Mouse (Mus musculus): ENCODE data around the gene Mansc4. TPM values are rescaled to one million over a fixed set of nuclear protein-coding genes. Genes with fewer than 3 reads are reported as not detected.

Gene Mansc4
- polyA plus RNA-seq, 1 experiment: 0.10 TPM

DNA sequence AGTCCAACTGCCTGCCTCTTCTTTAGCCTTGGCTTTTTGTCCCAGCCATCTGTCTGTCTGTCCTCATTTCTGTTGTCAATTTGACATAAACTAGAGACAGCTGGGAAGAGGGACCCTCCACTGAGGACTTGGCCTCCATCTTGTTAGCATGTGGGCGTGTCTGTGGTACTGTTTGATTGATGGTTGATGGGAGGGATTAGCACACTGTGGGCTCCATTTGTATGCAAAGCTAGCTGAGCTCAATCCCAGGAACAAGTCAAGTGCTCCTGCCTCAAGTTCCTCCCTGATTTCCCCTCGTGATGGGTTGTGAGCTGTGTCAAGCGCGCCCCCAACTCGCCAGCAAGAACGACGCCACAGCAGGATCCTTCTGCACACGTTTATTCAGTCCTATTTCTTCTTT is 10.0 kb downstream of the Mansc4 start:
- Histone ChIP-seq H3K79me2 (ENCODE audit: control insufficient read depth, insufficient read depth) (no peaks in the 10 kb centered on the region), H3K27me3 (ENCODE audit: control insufficient read depth, insufficient read depth, insufficient read length) (no peaks in the 10 kb centered on the region), H3K36me3 (ENCODE audit: control insufficient read depth, insufficient read depth) (no peaks in the 10 kb centered on the region), H3K4me3 (no peak overlapping the region), H3ac (ENCODE audit: control insufficient read depth, insufficient read length) (no peak overlapping the region), H3K4me2 (ENCODE audit: low read depth) (no peak overlapping the region)
- TF ChIP-seq REST (IDR thresholded peaks at IDR 0.05; ENCODE audit: insufficient read depth, insufficient read length) (no peak), E2F4 (IDR thresholded peaks at IDR 0.05; ENCODE audit: insufficient read depth) (no peak), MAX (IDR thresholded peaks at IDR 0.05; ENCODE audit: low read depth) (no peak), USF1 (IDR thresholded peaks at IDR 0.05; ENCODE audit: low read depth) (no peak)

DNA sequence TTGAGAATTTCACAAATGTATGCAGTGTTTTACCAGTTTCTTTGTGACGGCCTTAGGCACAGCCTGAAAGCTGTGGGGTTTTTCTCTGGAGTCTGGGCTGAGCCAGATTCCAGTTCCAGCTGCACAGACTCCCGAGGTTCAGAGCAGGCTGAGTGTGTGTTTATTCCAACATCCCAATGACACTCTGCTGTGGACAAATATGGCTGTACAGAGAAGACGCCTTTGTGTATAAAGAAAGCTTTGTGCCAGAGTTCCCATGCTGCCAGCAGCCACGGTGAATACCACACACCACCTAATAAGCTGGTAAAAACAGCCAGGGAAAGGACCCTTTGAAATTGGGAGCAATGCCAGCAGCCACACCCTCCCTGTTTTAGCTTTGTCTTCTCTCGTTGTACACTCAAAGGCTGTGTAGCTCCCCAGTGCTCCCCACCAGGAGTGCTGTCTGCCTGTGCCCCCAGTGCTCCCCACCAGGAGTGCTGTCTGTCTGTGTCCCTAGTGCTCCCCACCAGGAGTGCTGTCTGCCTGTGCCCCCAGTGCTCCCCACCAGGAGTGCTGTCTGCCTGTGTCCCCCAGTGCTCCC is 10.9 kb downstream of the Mansc4 start:
- Histone ChIP-seq H3K4me2 (ENCODE audit: low read depth) (no peak overlapping the region), H3K4me3 (no peak overlapping the region), H3ac (ENCODE audit: control insufficient read depth, insufficient read length) (no peak overlapping the region), H3K27me3 (ENCODE audit: control insufficient read depth, insufficient read depth, insufficient read length) (no peaks in the 10 kb centered on the region), H3K36me3 (ENCODE audit: control insufficient read depth, insufficient read depth) (peaks cover 4% of the 10 kb centered on the region), H3K79me2 (ENCODE audit: control insufficient read depth, insufficient read depth) (no peaks in the 10 kb centered on the region)
- TF ChIP-seq SRF (IDR thresholded peaks at IDR 0.05; ENCODE audit: control insufficient read depth, insufficient read length, low read depth) (no peak), POLR2AphosphoS2 (IDR thresholded peaks at IDR 0.05; ENCODE audit: insufficient read length, low read depth) (no peak), MAX (IDR thresholded peaks at IDR 0.05; ENCODE audit: low read depth) (no peak), CEBPB (IDR thresholded peaks at IDR 0.05; ENCODE audit: insufficient read depth, poor library complexity, severe bottlenecking) (no peak), MYOG (IDR thresholded peaks at IDR 0.05; ENCODE audit: control insufficient read depth in 1 of 3, insufficient read depth in 1 of 3, insufficient read length in 2 of 3, low read depth in 2 of 3) (no peak), E2F4 (IDR thresholded peaks at IDR 0.05; ENCODE audit: insufficient read depth) (no peak), POLR2A (IDR thresholded peaks at IDR 0.05; ENCODE audit: insufficient read length, low read depth) (no peak), MYOD1 (IDR thresholded peaks at IDR 0.05; ENCODE audit: control insufficient read depth in 1 of 3, insufficient read length in 2 of 3, low read depth in 2 of 3) (no peak), REST (IDR thresholded peaks at IDR 0.05; ENCODE audit: insufficient read depth, insufficient read length) (no peak), TCF12 (IDR thresholded peaks at IDR 0.05; ENCODE audit: insufficient read depth, poor library complexity, severe bottlenecking) (no peak), USF1 (IDR thresholded peaks at IDR 0.05; ENCODE audit: low read depth) (no peak), TCF3 (IDR thresholded peaks at IDR 0.05; ENCODE audit: insufficient read length, low read depth) (no peak)

DNA sequence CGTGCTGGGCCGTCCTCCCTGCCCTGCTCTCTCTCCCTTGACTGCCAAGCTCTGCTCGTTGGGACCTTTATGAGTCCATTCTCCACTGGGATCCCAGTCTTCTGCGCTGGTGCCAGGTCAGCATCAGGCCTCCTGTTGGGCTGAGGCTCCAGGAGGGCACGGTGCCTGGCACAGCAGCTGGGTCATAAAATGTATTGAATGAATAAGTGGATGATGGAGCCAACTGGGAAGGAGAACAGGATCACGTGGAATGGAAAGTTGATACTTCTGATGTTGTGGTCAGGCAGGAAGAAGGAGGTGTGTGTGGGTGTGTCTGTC is 21.9 kb downstream of the Mansc4 start:
- TF ChIP-seq POLR2AphosphoS2 (IDR thresholded peaks at IDR 0.05; ENCODE audit: insufficient read length, low read depth): no peak
- TF ChIP-seq MYOG (IDR thresholded peaks at IDR 0.05; ENCODE audit: control insufficient read depth in 1 of 3, insufficient read depth in 1 of 3, insufficient read length in 2 of 3, low read depth in 2 of 3): no peak
- TF ChIP-seq TCF12 (IDR thresholded peaks at IDR 0.05; ENCODE audit: insufficient read depth, poor library complexity, severe bottlenecking): no peak
- no peak overlapping the region for H3ac ChIP-seq (ENCODE audit: control insufficient read depth, insufficient read length)
- peaks cover 23% of the 10 kb centered on the region for H3K36me3 ChIP-seq (ENCODE audit: control insufficient read depth, insufficient read depth)
- H3K4me3 ChIP-seq: no peak overlapping the region
- H3K27me3 ChIP-seq (ENCODE audit: control insufficient read depth, insufficient read depth, insufficient read length): no peaks in the 10 kb centered on the region
- no peak overlapping the region for H3K4me2 ChIP-seq (ENCODE audit: low read depth)
- H3K79me2 ChIP-seq (ENCODE audit: control insufficient read depth, insufficient read depth): no peaks in the 10 kb centered on the region

DNA sequence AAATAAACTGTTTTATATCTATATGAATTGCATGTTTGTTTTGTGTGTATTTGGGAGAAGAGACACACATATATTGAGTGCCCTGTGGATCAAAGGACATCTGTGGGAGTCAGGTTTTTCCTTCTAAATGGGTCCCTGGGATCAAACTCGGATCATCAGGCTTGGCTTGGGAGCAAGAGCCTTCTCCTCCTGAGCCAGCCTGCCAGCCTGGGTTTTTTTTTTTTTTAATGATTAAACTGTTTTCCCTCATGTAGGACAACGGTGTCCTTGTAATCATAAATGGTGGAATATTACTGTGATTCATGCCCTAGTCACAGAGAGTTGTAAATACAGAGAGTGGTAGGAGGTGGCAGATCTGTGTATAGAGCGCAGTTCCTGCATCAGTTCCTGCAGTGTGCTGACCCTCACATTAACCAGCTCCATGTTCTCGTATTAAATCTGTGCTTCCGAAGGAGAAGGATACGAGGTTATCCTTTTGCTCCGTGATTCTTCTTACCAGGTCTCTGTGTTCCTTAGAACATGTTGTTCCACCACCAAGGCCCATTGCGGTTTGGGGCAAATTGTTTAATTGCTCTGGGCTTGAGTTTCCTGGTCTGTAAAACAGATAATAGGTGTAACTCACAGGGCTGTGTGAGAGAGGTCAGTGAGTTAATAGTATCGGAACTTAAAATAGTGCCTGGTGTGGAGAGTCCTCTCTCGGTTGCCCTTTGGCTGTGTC is 22.4 kb downstream of the Mansc4 start:
- H3ac ChIP-seq (ENCODE audit: control insufficient read depth, insufficient read length): no peak overlapping the region
- TF ChIP-seq TCF12 (IDR thresholded peaks at IDR 0.05; ENCODE audit: insufficient read depth, poor library complexity, severe bottlenecking) (no peak), SRF (IDR thresholded peaks at IDR 0.05; ENCODE audit: control insufficient read depth, insufficient read length, low read depth) (no peak), USF1 (IDR thresholded peaks at IDR 0.05; ENCODE audit: low read depth) (no peak), CEBPB (IDR thresholded peaks at IDR 0.05; ENCODE audit: insufficient read depth, poor library complexity, severe bottlenecking) (no peak), MYOD1 (IDR thresholded peaks at IDR 0.05; ENCODE audit: control insufficient read depth in 1 of 3, insufficient read length in 2 of 3, low read depth in 2 of 3) (no peak), E2F4 (IDR thresholded peaks at IDR 0.05; ENCODE audit: insufficient read depth) (no peak)
- H3K4me3 ChIP-seq: no peak overlapping the region
- peaks cover 23% of the 10 kb centered on the region for H3K36me3 ChIP-seq (ENCODE audit: control insufficient read depth, insufficient read depth)
- no peaks in the 10 kb centered on the region for H3K79me2 ChIP-seq (ENCODE audit: control insufficient read depth, insufficient read depth)
- no peaks in the 10 kb centered on the region for H3K27me3 ChIP-seq (ENCODE audit: control insufficient read depth, insufficient read depth, insufficient read length)
- H3K4me2 ChIP-seq (ENCODE audit: low read depth): no peak overlapping the region

DNA sequence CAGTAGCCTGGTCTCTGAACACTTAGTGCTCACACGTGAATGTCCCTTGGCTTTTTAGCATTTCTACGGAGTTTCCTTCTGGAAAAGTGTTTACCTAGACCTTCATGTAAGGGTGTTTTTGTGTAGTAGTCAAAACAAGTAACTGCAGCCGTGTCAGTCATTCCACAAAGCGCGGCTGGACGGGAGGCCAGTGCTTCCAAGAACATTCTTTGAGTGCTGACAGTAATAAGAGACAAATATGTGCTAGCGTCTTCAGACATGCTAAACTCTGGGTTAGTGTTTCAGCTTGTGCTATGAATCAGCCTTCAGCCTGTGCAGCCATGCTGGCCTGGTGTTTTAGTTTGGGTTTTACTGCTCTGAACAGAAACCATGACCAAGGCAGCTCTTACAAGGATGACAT is 24.1 kb downstream of the Mansc4 start:
- Histone ChIP-seq H3K36me3 (ENCODE audit: control insufficient read depth, insufficient read depth) (peaks cover 24% of the 10 kb centered on the region), H3K4me3 (no peak overlapping the region), H3ac (ENCODE audit: control insufficient read depth, insufficient read length) (no peak overlapping the region), H3K27me3 (ENCODE audit: control insufficient read depth, insufficient read depth, insufficient read length) (no peaks in the 10 kb centered on the region), H3K79me2 (ENCODE audit: control insufficient read depth, insufficient read depth) (no peaks in the 10 kb centered on the region), H3K4me2 (ENCODE audit: low read depth) (no peak overlapping the region)
- TF ChIP-seq USF1 (IDR thresholded peaks at IDR 0.05; ENCODE audit: low read depth) (no peak), SRF (IDR thresholded peaks at IDR 0.05; ENCODE audit: control insufficient read depth, insufficient read length, low read depth) (no peak)

Measured in myocyte (in vitro differentiated cells).